Mouse (Mus musculus): ENCODE results near the gene Cops7b.

Cops7b gene

GRCm38 (mm10) chr1:86598516-86598915 lies 15.8 kb downstream of the Cops7b start:
- peak; percentile 24 to 25 for DNase-seq

- no peak for DNase-seq
Observed at GRCm38 (mm10) chr1:86600117-86600516, 17.4 kb downstream of the Cops7b start.

- no peak for DNase-seq
Observed at GRCm38 (mm10) chr1:86610954-86611353, 28.2 kb downstream of the Cops7b start.

GRCm38 (mm10) chr1:86612081-86612480 lies 29.4 kb downstream of the Cops7b start:
- DNase-seq, result no peak

GRCm38 (mm10) chr1:86614269-86614668 lies 31.6 kb downstream of the Cops7b start:
- peak in 1 of 2 experiments; percentile 8 for DNase-seq

- DNase-seq, result peak; percentile 63 to 66
Observed at GRCm38 (mm10) chr1:86618454-86619125, 35.9 kb downstream of the Cops7b start.

- DNase-seq, result no peak
Observed at GRCm38 (mm10) chr1:86622296-86622695, 39.6 kb downstream of the Cops7b start.

- DNase-seq, result no peak
Observed at GRCm38 (mm10) chr1:86623001-86624000, 40.6 kb downstream of the Cops7b start.

- no peak for DNase-seq
Observed at GRCm38 (mm10) chr1:86628270-86628669, 45.6 kb downstream of the Cops7b start.

GRCm38 (mm10) chr1:86629936-86630335 lies 47.2 kb downstream of the Cops7b start:
- DNase-seq, result no peak

- no peak for DNase-seq
Observed at GRCm38 (mm10) chr1:86630527-86630926, 47.8 kb downstream of the Cops7b start.

- DNase-seq, result no peak
Observed at GRCm38 (mm10) chr1:86632732-86633380, 50.2 kb downstream of the Cops7b start.

- DNase-seq, result no peak
Observed at GRCm38 (mm10) chr1:86633434-86633833, 50.7 kb downstream of the Cops7b start.

- DNase-seq, result no peak
Observed at GRCm38 (mm10) chr1:86633840-86634750, 51.4 kb downstream of the Cops7b start.

- no peak for DNase-seq
Observed at GRCm38 (mm10) chr1:86634751-86635359, 52.2 kb downstream of the Cops7b start.

GRCm38 (mm10) chr1:86643101-86643809 lies 60.6 kb downstream of the Cops7b start:
- peak; percentile 7 to 21 for DNase-seq

GRCm38 (mm10) chr1:86647517-86647916 lies 64.8 kb downstream of the Cops7b start:
- DNase-seq, result no peak

- DNase-seq, result peak; percentile 82
Observed at GRCm38 (mm10) chr1:86650272-86650671, 67.6 kb downstream of the Cops7b start.

- no peak for DNase-seq
Observed at GRCm38 (mm10) chr1:86652675-86653074, 70.0 kb downstream of the Cops7b start.

GRCm38 (mm10) chr1:86657071-86657470 lies 74.4 kb downstream of the Cops7b start:
- no peak for DNase-seq
